Mouse (Mus musculus) neural tube, embryonic 15.5 days (tissue): ENCODE data around the gene Ntng1. TPM values are rescaled to one million over a fixed set of nuclear protein-coding genes. Genes with fewer than 3 reads are reported as not detected.

Source experiments
- ATAC-seq: fragments of 200-750 bp; cut with Nextera tagmentation; 2 replicates; pipeline ENCODE4 v1.8.0; 2017; ENCODE audit warnings: mild to moderate bottlenecking, moderate TSS enrichment, moderate library complexity; ENCODE audit not compliant: low FRiP score
- H3K27ac ChIP-seq: fragments of 300-500 bp; sonication (generic); replicated peaks from 2 replicates; pipeline ENCODE4 v1.5.1; 2015; ENCODE audit warnings: mild to moderate bottlenecking, inconsistent platforms
- H3K27me3 ChIP-seq: fragments of 300-500 bp; sonication (generic); replicated peaks from 2 replicates; pipeline ENCODE4 v1.6.1; 2015; ENCODE audit warnings: inconsistent platforms
- H3K36me3 ChIP-seq: fragments of 300-500 bp; sonication (generic); 2 replicates; pipeline ENCODE4 v1.6.1; 2015; ENCODE audit warnings: inconsistent platforms
- H3K4me1 ChIP-seq: fragments of 300-500 bp; sonication (generic); 2 replicates; pipeline ENCODE4 v1.6.1; 2015; ENCODE audit warnings: inconsistent platforms
- H3K4me2 ChIP-seq: fragments of 300-500 bp; sonication (generic); 2 replicates; pipeline ENCODE4 v1.6.1; 2015; ENCODE audit warnings: inconsistent platforms, mild to moderate bottlenecking, moderate library complexity
- H3K4me3 ChIP-seq: fragments of 300-500 bp; sonication (generic); replicated peaks from 2 replicates; pipeline ENCODE4 v1.5.1; 2015; ENCODE audit warnings: mild to moderate bottlenecking, inconsistent platforms
- H3K9ac ChIP-seq: fragments of 300-500 bp; sonication (generic); replicated peaks from 2 replicates; pipeline ENCODE4 v1.6.1; 2015; ENCODE audit warnings: mild to moderate bottlenecking, inconsistent platforms
- H3K9me3 ChIP-seq: fragments of 300-500 bp; sonication (generic); replicated peaks from 2 replicates; pipeline ENCODE4 v1.6.1; 2016; ENCODE audit warnings: inconsistent platforms
- WGBS: fragments of 180-500 bp; shearing (Covaris S2); methylation state at CpG from one replicate; pipeline ENCODE4 v1.1.7; 2015; ENCODE audit warnings: mixed read lengths; 5-methylcytosine and 5-hydroxymethylcytosine counted together
- polyA plus RNA-seq: library from polyadenylated mRNA; unstranded; fragments of >200 nt; fragmentation: Nextera tagmentation; extraction: Ambion mirVana; gene quantifications from 2 replicates; pipeline ENCODE4 v1.2.1, GENCODE M21; 2015

Ntng1 gene
- polyA plus RNA-seq, 1 experiment from 2014 or later, result 25.4 TPM

GRCm38 (mm10) chr3:110048152-110048551 is 95.7 kb downstream of the Ntng1 start:
- H3K36me3 ChIP-seq, result no peaks in the 10 kb centered on the region
- no peak for ATAC-seq
- no peaks in the 10 kb centered on the region for H3K27me3 ChIP-seq
- H3K4me2 ChIP-seq, result no peak overlapping the region
- H3K4me3 ChIP-seq, result no peak overlapping the region
- H3K27ac ChIP-seq, result no peak overlapping the region
- H3K9me3 ChIP-seq, result no peaks in the 10 kb centered on the region
- WGBS, result 58% methylated on average over 6 of the region's 6 CpGs
- no peak overlapping the region for H3K9ac ChIP-seq
- H3K4me1 ChIP-seq, result no peaks in the 10 kb centered on the region

- H3K27ac ChIP-seq, result no peak overlapping the region
- no peak for ATAC-seq
- H3K4me1 ChIP-seq, result no peaks in the 10 kb centered on the region
- no peaks in the 10 kb centered on the region for H3K36me3 ChIP-seq
- H3K9me3 ChIP-seq, result no peaks in the 10 kb centered on the region
- H3K4me3 ChIP-seq, result no peak overlapping the region
- no peaks in the 10 kb centered on the region for H3K27me3 ChIP-seq
- H3K4me2 ChIP-seq, result no peak overlapping the region
- no peak overlapping the region for H3K9ac ChIP-seq
- 96% methylated on average over 2 of the region's 2 CpGs for WGBS
Measured at GRCm38 (mm10) chr3:110046750-110047149, 97.1 kb downstream of the Ntng1 start.

- Histone ChIP-seq H3K9ac (no peak overlapping the region), H3K4me1 (no peaks in the 10 kb centered on the region), H3K4me2 (no peak overlapping the region), H3K27me3 (no peaks in the 10 kb centered on the region), H3K4me3 (no peak overlapping the region), H3K27ac (no peak overlapping the region), H3K9me3 (no peaks in the 10 kb centered on the region), H3K36me3 (no peaks in the 10 kb centered on the region)
- 93% methylated on average over 2 of the region's 2 CpGs for WGBS
- no peak for ATAC-seq
Measured at GRCm38 (mm10) chr3:110044209-110044608, 99.6 kb downstream of the Ntng1 start.

GRCm38 (mm10) chr3:110043641-110044187 is 100.1 kb downstream of the Ntng1 start:
- Histone ChIP-seq H3K27ac (no peak overlapping the region), H3K9me3 (no peaks in the 10 kb centered on the region), H3K27me3 (no peaks in the 10 kb centered on the region), H3K9ac (no peak overlapping the region), H3K4me3 (no peak overlapping the region), H3K4me1 (no peaks in the 10 kb centered on the region), H3K4me2 (no peak overlapping the region), H3K36me3 (no peaks in the 10 kb centered on the region)
- 92% methylated on average over 1 of the region's 1 CpGs for WGBS
- ATAC-seq, result no peak

GRCm38 (mm10) chr3:110022783-110023599 is 120.8 kb downstream of the Ntng1 start:
- Histone ChIP-seq H3K9me3 (no peaks in the 10 kb centered on the region), H3K4me3 (no peak overlapping the region), H3K4me2 (no peak overlapping the region), H3K27me3 (no peaks in the 10 kb centered on the region), H3K9ac (no peak overlapping the region), H3K27ac (no peak overlapping the region), H3K36me3 (no peaks in the 10 kb centered on the region), H3K4me1 (no peaks in the 10 kb centered on the region)
- no peak for ATAC-seq
- 49% methylated on average over 18 of the region's 18 CpGs for WGBS

- Histone ChIP-seq H3K4me3 (no peak overlapping the region), H3K27ac (no peak overlapping the region), H3K36me3 (no peaks in the 10 kb centered on the region), H3K4me2 (no peak overlapping the region), H3K9ac (no peak overlapping the region), H3K9me3 (no peaks in the 10 kb centered on the region), H3K4me1 (no peaks in the 10 kb centered on the region), H3K27me3 (no peaks in the 10 kb centered on the region)
- ATAC-seq, result no peak
- 76% methylated on average over 14 of the region's 14 CpGs for WGBS
Measured at GRCm38 (mm10) chr3:110010870-110011626, 132.8 kb downstream of the Ntng1 start.

- 24% methylated on average over 2 of the region's 2 CpGs for WGBS
- H3K36me3 ChIP-seq, result no peaks in the 10 kb centered on the region
- H3K4me2 ChIP-seq, result no peak overlapping the region
- no peaks in the 10 kb centered on the region for H3K27me3 ChIP-seq
- H3K9ac ChIP-seq, result no peak overlapping the region
- ATAC-seq, result no peak
- H3K4me3 ChIP-seq, result no peak overlapping the region
- no peak overlapping the region for H3K27ac ChIP-seq
- no peaks in the 10 kb centered on the region for H3K4me1 ChIP-seq
- no peaks in the 10 kb centered on the region for H3K9me3 ChIP-seq
Measured at GRCm38 (mm10) chr3:110010441-110010840, 133.4 kb downstream of the Ntng1 start.

- Histone ChIP-seq H3K4me3 (no peak overlapping the region), H3K4me2 (no peak overlapping the region), H3K36me3 (no peaks in the 10 kb centered on the region), H3K9me3 (no peaks in the 10 kb centered on the region), H3K9ac (no peak overlapping the region), H3K27me3 (no peaks in the 10 kb centered on the region), H3K4me1 (peaks cover 7% of the 10 kb centered on the region), H3K27ac (no peak overlapping the region)
- WGBS, result 25% methylated on average over 5 of the region's 5 CpGs
- ATAC-seq, result no peak
Measured at GRCm38 (mm10) chr3:110000349-110000748, 143.5 kb downstream of the Ntng1 start.

- Histone ChIP-seq H3K4me2 (no peak overlapping the region), H3K27ac (no peak overlapping the region), H3K4me1 (peaks cover 11% of the 10 kb centered on the region), H3K36me3 (no peaks in the 10 kb centered on the region), H3K9me3 (no peaks in the 10 kb centered on the region), H3K27me3 (no peaks in the 10 kb centered on the region), H3K4me3 (no peak overlapping the region), H3K9ac (no peak overlapping the region)
- no peak for ATAC-seq
- 46% methylated on average over 4 of the region's 4 CpGs for WGBS
Measured at GRCm38 (mm10) chr3:109995663-109996024, 148.2 kb downstream of the Ntng1 start.

GRCm38 (mm10) chr3:109994978-109995662 is 148.7 kb downstream of the Ntng1 start:
- Histone ChIP-seq H3K4me1 (peaks cover 11% of the 10 kb centered on the region), H3K4me3 (no peak overlapping the region), H3K36me3 (no peaks in the 10 kb centered on the region), H3K27ac (peak overlapping the region; percentile 65), H3K9me3 (no peaks in the 10 kb centered on the region), H3K27me3 (no peaks in the 10 kb centered on the region), H3K4me2 (0 out of 2 replicates have a peak overlapping the region, but pooled peaks have one; percentile 9), H3K9ac (no peak overlapping the region)
- peak; percentile 83 for ATAC-seq
- WGBS, result 14% methylated on average over 6 of the region's 6 CpGs

- H3K4me1 ChIP-seq, result no peaks in the 10 kb centered on the region
- H3K9ac ChIP-seq, result no peak overlapping the region
- H3K27me3 ChIP-seq, result no peaks in the 10 kb centered on the region
- H3K27ac ChIP-seq, result no peak overlapping the region
- no peak for ATAC-seq
- H3K4me3 ChIP-seq, result no peak overlapping the region
- 62% methylated on average over 2 of the region's 2 CpGs for WGBS
- H3K36me3 ChIP-seq, result no peaks in the 10 kb centered on the region
- H3K9me3 ChIP-seq, result no peaks in the 10 kb centered on the region
- H3K4me2 ChIP-seq, result no peak overlapping the region
Measured at GRCm38 (mm10) chr3:109984086-109984485, 159.7 kb downstream of the Ntng1 start.
